Mouse (Mus musculus): ENCODE measurements at regions not wholly inside any gene's neighbourhood (a gene's known extent, or its start where the extent isn't known, plus 50 kb on each side); places are given as distances from the start of the nearest gene placed in this dataset.

DNA sequence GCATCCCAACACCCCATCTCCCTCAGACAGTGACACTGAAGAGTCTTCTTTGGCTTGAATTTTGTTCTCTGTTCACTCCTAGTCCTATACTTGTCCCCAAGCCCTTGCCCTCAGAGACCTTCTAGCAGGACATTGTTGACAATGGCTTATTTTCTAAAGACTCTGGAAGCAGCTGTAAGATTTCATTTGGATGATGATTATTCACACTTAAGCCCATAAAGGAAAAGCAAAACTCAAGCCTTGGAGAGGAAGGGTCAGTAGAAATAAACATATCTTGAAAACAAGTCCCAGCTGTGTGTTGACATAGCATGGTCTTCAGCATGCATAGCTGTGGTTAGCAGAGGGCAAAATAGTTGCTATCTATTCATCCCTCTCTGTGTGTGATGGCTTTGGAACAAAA, 59.9 kb upstream of the Cdh11 start:
- no peak for DNase-seq (ENCODE audit: low read depth, low spot score)

DNA sequence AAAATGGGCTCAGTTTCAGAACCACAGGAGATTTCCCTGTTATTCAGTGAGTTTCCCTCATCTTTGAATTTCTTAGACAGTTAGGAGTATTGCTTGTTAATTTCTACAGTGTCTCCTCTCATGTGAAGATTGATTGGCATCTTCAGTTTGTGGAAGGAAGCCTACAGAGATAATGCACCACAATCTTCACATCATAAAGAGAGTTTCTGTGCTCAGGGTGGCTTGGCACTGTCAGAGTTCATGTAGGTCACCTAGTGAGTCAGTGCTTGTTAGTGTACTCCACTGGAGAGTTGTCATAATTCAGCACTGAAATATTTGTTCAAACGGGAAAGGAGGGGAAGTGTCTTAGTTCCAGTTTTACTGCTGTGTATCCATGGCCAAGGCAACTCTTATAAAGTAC, 74.6 kb upstream of the Cdh11 start:
- no peak for DNase-seq (ENCODE audit: low read depth, low spot score)

DNA sequence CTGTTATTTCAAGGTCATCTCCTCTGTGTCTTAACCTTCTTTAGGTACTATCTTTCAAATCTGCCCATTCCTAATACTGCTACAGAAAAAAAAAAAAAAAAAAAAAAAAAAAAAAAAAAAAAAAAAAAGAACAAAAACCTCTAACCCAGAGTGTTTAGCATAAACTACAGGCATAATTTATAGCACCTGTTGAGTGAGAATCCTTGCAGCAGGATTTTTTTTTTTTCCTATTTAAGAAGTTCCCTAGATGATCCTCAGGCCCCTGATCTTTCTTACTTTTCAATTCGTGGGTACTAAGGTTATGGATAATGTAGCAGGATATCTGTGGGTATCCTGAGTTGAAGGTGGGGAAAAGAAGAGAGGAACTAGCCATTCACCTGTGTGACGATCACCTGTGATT, 114.1 kb upstream of the Cdh11 start:
- no peak for DNase-seq (ENCODE audit: low read depth, low spot score)

DNA sequence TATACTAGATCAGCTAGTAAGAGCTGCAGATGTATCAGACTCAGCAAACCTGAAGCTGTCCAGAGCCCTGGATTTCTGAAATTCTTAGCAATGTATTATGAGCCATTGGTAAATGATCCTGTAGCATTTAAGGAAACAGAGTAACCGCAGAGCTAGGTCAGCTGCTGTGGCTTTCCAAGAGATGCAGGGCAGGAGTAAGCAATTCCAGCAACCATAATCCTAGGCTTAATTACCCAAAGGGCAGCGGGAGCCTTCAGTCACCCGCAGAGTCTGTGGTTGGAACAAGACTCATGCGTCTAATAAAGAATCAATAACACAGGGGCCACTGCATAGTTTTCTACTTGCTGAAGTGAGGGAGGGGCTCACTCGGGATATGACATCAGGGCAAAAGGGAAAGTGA, 115.2 kb upstream of the Cdh11 start:
- no peak for DNase-seq (ENCODE audit: low read depth, low spot score)

DNA sequence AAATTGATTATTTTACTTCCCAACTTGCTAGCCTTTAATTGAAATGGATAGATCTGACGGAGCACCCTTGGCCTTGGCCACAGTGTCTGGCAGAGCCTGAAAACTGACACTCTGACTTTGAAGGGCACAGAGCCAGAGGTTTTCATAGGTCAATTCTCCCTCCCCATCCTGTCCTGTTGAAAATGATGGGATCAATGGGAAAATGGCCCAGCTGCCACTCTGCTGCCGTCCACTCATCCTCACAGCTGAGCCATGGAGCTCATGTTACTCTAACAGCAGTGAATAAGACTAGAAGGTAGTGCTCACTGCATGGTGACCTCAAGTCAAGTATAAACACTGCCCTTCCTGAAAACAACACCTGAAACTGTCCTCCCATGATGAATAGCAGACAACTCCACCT, 122.0 kb upstream of the Cdh11 start:
- DNase-seq (ENCODE audit: low read depth, low spot score): no peak

DNA sequence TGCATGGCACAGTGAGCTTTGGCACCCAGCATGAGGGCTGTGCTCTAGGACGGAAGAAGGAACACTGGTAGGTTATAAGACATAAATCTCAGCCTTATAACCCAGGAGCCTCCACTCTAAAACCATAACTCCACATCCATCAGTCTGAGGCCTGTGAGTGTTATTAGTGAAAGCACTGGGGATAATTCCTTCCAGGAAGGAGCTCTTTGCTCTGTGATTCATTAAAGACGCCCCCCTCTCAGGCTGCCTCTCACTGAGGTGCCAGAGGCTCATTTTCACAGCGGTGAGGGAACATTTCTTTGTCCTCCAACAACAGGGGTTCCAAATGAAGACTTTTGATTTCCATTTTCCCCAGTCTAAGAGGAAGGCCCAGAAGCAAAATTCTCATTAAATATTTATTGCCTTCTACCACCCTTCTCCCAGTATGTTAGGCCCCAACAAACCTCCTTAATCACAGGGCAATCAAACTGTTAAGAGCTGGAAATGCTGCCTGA, 145.9 kb upstream of the Cdh11 start:
- no peak for DNase-seq (ENCODE audit: low read depth, low spot score)

DNA sequence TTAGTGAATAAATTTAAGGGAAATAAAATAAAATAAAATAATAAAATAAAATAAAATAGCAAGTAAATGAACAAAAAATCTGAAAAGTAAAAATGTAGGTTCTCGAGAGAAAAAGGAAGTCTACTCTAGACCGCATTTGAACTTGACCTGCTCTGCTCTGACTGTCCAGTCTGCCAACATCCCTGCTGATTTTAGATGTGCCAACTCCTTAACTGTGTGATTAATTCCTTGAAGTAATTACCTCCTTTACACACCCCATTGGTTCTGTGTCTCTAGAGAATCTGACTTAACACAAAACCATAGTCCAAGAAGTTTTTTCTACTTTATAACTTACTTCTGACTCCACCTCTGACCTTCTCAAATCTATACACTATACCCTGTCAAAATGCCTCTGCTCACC, 153.3 kb upstream of the Cdh11 start:
- no peak for DNase-seq (ENCODE audit: low read depth, low spot score)

DNA sequence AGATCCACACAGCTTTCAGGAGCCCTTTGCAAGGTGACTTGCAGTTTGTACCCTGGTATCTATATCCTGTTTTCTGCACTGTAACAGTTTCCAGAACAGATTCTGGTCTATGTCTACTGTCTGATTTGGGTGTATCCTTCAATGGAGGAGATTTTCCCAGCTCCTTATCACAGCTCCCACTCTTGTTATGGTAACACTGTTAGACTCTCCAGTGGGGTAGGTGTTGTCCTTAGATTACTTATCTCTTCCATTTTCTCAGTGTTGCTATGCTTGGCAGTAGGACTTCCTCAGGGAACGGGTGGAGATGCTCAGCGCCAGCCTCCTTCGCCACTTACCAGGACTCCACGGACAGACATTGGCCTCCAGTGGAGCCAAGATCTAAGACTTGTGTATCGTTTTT, 160.1 kb upstream of the Cdh11 start:
- no peak for DNase-seq (ENCODE audit: low read depth, low spot score)

DNA sequence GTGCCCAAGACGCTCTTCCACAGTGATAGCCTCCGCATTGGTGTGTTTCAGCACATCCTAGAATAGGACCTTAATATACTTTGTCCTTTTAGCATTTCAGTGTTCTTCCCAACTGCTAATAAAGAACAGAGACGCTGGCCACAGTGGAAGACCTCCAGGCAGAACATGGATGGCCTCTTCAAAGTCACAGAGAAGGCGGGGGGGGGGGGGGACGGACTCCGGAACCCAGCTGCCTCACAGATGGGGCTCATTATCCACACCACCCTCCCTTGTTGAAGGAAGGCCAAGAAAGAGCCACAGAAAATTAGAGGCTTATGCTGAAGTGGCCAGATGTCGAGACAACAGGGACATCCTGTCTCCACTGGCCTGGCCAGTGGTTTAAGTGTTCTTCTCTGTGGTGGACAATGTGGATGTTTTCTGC, 192.7 kb upstream of the Cdh11 start:
- DNase-seq (ENCODE audit: low read depth, low spot score): no peak

DNA sequence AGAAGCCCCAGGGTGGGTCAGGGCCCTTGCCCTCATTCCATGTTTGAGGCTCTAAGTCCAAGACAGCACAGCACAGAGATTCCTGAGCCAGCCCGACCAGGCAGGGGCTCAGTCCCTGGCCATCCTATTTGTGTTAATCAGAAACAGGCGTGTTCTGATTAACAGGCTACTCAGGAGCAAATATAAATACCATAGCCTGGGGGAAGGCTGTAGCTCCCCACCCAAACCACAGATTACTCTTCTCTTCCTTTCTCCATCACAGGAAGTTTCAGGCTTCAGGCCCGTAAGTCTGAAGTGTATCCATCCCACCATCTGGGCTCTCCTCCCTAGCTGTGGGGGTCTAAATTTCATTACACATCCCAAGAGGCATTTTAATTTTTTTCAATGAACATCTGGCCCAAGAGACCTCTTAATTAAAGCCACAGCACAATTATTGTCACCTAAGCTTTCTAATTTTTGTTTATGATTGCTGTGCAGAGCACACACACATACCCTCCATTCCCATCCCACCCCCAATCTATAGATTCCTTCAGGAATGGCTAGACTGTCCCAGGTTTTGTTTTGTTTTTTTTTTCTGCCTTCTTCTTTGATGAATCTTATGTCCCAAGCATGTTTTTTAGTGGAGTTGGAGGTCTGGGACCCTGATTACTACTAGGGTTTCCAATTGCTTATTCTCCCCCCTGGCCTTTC, 197.9 kb upstream of the Cdh11 start:
- no peak for DNase-seq (ENCODE audit: low read depth, low spot score)

DNA sequence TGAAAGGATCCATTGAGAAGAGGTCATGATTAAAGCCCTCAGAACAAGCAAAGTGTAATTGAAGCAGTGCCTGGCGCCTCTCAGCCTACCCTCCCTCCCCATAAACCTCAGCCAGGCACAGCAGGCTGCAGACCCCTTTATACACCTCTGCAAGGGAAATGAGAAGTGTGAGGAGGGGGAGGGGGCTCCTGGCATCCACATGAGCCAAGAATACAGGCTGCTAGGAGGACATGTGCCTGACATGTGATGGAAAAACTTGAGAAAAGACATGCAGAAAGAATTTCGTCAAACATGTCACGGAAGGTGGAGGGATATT, 198.4 kb upstream of the Cdh11 start:
- no peak for DNase-seq (ENCODE audit: low read depth, low spot score)

DNA sequence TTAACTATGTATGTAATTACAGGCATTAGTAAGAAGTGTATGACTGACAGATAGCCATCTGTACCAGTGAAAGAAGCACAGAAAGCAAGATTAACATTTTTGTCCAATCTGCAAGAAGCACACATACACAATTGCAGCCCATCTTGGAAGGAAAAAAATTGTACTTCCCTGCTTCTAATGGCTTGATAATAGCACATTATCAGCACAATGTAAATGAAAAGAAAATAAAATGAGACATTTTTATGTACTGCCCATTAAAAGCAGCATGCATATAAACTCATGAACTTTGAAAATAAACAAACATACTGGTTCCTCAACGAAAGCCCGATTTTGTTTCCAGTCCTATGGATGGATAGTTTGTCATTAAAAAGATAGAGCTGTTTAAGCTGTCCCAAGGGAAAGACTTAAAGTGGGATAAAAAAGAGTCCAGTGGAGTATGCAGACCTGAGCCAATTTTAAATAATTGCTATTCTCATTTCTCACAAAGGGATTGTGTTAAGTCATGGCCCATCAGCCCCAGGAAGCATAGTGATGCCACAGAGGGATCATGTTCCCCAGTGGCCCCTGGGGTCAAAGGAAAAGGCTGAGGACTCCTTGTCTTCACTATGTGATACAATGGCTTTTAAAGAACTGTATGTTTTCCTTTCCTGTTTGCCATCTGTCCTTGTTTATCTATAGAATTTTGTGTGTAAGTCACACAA, 222.0 kb upstream of the Cdh11 start:
- no peak for DNase-seq (ENCODE audit: low read depth, low spot score)

DNA sequence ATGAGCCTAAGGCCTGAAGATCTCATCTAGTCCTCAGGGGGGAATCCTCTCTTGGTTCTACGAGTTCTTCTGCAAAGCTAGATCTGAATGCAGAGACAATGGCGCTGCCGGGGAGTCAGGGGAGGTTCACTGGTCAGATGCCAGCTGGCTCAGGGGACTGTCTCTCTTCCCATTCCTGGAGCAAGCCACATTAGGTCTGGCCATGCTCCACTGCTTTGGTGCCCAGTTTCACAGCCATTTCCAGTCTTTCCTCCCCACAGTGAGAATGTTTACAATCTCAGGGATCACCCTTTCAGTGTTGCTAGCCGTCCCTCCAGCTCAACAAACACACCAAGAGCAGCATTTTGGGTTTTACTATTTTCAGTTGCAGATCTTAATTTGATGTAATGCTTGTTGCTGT, 233.7 kb upstream of the Cdh11 start:
- DNase-seq (ENCODE audit: low read depth, low spot score): no peak

DNA sequence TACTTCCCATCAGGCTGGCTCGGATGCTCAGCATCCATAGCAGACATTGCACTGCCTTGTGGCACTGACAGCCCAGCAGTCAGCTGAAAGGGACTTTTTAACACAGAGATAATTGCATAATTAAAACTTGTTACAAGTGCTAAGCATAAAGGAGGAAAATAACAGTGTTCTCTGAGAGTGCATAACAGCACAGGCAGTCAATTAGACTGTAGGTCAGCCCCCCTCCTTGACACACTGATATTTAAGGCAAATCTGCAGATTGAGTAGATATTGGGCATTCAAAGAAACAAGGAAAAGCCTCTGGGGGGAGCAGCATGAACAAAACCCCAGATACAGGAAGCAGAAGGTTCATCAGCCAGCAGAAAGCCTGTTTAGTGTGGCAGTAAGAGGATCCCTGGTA, 237.8 kb upstream of the Cdh11 start:
- no peak for DNase-seq (ENCODE audit: low read depth, low spot score)

DNA sequence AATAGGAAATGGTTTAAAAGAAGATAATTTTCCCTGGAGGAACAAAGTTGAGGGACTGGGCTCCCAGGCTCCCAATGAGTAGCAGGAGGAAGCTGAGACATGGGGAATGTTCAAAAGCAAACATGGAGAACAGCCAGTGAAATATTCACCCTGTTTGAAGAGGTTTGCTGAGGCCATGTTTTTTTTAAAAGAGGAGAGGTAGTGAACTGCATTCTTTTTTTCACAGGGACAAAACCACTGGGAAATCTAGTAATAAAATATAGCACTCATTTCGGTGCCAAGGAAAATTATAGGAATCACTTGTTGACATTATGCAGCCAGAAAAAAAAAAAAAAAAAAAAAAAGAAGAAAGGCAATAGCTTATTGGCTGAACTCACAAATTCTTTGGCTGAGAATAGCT, 246.3 kb upstream of the Cdh11 start:
- DNase-seq (ENCODE audit: low read depth, low spot score): no peak

DNA sequence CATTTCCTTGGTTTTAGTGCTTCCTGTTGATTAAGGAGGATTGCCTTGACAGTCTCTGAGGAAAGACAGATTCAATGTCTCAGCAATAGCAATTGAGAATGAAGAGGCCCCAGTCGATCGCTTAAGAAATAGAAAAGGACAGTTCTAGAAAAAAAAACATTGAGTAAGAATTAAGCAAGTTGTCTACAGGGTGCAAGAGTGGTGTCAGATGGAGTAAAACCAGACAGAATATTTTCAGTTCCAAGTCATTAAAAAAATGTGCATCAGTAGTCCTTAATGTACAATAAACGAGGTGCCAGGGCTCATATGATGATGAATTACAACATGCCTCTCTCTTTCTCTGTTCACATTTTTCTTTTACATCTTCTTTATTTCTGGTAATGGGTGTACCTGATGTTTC, 248.5 kb upstream of the Cdh11 start:
- DNase-seq (ENCODE audit: low read depth, low spot score): no peak

DNA sequence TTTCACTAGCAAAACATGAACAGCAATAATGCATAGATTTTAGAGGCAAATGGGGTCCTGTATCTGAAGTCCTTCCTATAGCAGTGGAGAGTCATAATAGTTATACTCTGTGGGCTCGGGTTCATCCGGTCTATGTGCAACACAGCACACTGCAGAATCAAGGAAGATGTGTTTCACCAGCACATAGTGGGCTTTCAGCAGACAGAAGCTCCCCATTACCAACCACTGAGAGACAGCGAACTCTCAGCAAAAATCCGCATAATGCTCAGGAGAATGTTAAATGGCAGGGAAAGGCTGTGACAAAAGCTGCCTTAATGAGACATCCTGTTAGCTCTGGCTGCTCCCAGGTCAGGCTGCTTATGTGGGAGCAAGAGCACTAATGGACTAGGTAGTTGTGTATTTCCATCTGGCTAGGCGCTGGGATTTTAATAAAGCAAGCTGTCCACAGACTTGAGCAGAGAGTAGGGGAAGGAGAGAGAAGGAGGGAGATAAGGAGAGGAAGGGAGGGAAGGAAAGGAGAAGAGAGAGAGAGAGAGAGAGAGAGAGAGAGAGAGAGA, 286.7 kb upstream of the Cdh11 start:
- no peak for DNase-seq (ENCODE audit: low read depth, low spot score)

DNA sequence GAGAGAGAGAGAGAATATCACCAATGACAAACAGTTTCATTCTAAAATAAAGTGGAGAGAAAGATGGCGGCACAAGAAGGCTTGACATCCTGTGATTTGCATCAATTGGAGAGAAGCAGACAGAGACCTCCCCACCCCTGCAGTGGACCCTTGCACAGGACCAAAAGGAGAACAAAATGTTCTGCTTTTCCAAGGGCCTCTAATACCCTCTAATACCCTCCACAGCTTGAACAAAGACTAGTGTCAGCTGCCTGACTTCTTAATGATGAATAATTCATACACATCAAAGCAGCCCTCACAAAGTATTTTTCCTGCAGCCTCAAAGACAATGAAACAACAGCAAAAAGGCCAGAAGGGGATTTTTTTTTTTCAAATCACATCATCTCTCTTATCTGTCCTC, 287.2 kb upstream of the Cdh11 start:
- no peak for DNase-seq (ENCODE audit: low read depth, low spot score)

DNA sequence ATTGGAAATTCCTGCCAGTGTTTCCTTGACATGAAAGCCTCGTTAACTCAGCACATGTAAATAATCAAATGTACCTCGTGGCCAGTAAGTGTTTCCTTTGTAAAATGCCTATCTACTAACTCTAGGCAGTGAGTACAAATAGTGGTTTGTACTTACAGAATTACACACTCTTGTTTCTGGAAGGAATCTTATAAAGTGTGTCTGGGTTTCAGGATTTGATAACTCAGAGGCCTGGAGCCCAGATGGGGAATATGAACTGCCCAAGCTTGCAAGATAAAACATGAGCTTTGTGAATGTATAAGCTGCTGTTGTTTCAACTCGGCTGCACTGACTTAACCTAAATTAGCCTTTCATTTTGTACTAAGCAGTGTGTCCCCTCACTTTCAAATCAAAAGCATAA, 293.1 kb upstream of the Cdh11 start:
- DNase-seq (ENCODE audit: low read depth, low spot score): no peak

DNA sequence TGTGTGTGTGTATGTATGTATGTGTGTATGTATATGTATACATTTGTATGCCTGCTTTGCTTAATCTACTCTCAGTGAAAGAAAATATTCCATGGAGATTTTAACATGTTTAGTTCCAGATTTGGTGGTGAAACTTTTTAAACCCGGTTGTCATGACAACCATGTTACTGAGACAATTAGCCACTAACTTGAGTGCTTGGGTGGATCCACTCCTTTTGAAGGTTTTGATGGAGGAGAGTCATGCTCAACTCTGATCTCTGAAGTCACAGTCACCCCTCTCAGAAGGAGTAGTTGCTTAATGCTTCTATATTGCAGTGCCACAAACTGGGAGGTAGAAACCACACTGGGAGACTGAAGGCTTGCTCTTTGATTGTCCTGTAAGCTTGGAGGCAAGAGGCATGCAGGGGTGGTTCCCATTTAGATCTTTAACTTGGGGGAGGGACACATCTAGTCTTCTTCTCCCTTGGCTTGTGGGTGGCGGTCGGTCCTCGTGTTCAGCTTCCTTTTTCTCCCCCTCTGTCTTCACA, 301.6 kb upstream of the Cdh11 start:
- DNase-seq (ENCODE audit: low read depth, low spot score): no peak

DNA sequence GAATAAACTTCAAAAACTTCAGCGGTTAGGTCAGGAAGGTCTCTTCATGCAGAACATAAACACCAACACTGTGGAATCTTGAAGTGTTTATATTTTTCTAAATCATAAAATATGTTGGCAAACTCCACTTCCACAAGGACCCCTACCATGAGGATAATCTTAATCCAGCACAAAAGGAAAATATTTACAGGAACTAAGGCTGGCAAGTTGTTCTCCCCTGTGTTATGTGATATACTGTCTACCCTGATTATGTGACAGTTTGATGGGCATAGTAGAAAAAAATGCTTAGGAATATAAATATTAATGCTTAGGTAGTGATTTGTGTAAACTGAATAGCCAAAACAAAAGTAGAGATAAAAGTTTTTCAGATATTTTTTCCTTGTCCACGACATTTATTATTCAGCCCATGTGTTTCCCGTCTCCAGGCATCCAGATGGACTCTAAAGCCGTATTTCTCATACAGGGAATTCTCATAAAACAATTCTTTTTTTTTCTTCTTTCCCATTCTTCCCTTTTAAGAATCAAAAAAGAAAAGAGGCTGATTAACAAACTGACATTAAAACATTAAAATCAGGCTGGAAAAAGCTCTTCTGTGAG, 311.2 kb upstream of the Cdh11 start:
- no peak for DNase-seq (ENCODE audit: low read depth, low spot score)

DNA sequence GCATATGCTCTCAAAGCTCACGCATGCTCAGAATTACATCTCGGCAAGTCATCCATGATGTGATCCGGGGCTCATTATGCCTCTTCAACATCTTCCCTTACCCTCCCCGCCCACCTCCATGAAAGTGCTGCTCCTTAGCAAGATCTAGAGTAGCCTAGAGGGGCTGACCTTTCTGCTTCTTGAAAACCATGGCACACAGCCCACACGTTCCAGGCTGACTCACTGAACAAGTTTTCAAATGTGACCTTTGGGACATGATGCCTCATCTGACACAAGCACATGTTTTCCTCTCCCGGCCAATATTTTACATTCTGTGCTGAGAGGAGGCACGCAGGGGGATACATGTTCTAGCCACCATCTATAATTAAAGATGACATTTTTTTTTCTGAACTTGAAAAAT, 340.1 kb upstream of the Cdh11 start:
- no peak for DNase-seq (ENCODE audit: low read depth, low spot score)

DNA sequence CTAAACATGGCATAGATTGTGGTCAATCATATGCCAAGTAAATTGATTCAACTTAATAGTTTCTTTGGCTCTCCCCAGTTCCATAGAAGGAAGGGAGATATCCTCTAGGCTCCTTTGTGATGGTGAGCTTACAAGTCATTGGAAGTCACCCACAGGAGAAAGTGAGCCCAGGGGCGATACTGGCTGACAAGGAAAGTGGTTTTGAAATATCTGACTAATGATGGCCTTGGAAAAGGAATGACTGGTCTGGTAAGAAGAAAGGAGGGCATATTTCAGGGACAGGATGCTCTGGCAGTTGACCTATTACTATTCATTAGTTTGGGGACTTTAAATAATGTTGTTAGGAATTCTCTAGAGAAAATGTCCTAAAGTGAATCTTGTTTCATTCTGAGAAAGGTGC, 352.7 kb upstream of the Cdh11 start:
- DNase-seq (ENCODE audit: low read depth, low spot score): no peak
